Mouse (Mus musculus): ENCODE results near the gene Gm13030.
"Not testable (repeated sequence)": the region's sequence is repeated elsewhere in the genome, so short reads cannot be mapped to it uniquely, and the experiment has no call there.

The Gm13030 gene

DNA sequence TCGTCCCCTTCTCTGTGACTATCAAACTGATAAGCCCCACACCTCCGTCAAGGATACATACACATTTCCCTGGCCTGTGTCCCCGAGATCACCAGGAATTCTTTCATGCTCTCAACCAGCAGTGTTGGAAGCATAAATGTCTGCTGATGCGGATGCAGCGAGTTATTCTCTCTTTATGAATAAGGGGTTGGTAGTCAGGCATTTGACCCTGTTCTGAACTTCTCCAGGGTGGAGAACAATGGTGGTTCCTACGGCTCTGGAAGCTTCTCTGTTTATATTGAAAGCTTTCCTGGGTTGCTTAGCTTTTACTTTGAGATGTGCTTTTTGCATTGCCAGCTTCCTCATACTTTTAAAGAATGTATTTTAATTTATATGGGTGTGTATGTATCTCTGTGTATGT lies at the start of gene Gm13030:
Gm13030 (minus strand) TSS at position 101 of the 400 bp plus-strand sequence.
- no peak for DNase-seq

DNA sequence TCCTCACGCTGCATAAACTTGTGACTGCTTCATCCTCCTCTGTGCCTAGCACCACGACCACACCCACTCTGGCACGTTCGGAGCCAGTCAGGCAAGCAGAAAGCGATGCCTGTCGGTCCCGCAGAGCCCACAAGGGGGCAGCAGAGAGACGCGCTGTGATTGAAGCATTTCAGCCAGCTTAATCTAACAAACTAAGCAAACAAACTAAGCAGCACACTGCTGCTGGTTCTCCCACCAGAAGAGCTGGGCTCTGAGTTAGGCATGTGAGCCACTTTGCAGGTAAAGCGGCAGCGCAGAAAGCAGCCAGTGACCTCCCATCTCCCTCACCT lies 48.3 kb upstream of the Gm13030 start:
- peak; percentile 81 for DNase-seq

DNA sequence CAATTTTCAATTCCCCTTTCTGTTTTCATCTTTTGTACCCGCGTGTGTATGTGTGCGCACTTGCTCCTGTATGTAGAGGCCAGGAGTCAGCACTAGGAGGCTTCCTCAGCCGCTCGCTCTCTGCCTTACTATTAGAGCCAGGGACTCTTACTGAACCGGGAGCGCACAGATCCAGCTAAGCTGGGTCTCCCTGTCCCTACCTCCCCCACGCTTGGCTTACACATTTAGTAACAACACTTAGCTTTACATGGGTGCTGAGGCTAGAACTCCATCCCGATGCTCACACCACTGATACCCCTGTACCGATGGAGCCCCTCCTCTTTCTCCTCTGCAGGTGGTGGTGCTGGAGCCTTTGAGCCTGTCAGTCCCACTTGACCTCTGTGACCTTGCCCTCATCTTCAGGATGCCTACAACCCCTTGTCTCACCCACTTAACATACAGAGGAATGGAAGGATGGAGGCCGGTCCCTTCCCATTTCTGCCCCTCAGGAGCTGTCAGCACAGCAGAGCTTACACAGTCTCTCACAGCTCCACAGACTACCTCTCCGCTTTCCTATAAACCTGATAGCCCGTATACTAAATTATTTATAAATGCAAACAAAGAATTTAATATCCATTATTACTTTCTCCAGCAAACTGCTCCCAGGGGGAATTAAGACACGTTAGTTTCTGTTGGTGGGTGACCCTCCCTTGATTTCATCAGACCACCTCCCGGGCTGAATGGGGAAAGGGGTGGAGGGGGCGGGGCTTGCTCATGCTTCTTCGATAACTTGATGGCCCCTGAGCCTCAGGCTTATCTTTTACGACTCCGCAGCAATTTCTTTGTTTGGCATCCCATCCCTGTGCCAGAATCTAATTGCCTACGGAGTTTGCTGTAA lies 47.7 kb upstream of the Gm13030 start:
- no peak for DNase-seq

DNA sequence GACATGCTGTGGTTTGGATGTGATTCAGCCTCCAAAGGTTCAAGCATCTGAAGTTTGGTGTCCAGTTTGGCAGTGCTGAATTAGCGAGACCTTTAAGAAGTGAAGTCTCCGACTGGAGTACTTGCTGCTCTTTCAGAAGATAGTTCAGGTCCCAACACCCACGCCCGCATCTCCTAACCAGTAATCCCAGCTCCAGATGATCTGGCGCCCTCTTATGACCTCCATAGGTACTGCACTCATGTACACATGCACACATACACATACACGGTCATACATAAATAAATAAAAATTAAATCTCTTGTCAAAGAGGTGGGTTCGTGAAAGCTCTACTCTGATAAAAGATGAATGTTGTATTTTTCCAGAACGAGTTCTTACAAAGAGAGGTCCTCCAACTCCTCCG lies 43.5 kb upstream of the Gm13030 start:
- DNase-seq: no peak

DNA sequence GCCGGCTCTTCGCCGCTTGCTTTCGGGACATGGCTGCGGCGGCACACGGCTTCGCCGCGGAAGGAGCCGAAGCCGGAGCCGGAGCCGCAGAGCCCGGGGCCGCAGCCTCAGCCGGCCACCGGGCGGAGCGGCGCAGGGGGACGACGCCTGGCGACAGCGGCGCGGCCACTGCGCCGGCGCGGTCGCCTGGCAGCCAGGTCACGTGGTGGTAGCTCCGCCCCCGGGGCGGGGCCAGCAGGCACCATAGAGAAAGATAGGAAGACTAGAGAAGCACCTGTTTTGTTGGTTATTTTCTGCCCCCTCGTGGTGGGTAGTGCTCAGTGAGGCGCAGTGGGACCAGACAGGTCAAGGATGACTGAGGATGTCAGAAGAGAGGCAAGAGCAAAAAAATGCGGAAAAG lies 40.0 kb upstream of the Gm13030 start, which contains the start of gene Otud3:
Otud3 (minus strand) TSS at position 149 of the 400 bp plus-strand sequence.
- DNase-seq: peak; percentile 87 to 90

DNA sequence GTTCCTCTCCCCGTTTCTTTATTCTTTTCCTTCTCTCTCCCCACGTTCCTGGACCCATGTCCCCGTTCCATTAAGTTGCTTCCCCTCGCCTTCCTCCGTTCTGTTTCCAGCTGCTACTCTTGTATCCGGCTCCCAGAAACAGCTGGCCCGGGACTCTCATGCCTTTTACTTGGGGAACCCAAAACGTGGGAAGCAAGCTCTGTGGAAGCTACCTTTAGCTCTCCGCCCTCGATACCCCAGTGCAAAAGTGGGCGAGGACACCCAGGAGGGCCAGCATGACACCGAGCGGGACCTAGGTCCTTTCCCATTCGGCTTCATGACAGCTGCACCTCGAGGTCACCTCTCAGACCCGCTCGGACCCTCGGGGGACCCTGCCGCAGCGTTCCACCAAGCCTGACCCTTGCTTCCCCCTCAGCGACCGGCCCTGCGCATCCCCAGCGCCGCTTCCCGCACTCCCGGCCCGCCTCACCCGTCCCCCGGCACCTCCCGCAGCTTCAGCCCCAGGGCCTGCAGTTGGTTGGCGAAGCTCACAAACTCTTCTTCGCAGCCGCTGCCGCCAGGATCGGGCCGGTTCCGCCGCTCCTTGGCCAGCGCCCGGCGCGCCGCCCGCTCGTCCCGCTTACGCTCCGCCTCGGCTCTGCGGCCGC lies 39.5 kb upstream of the Gm13030 start:
- peak; percentile 14 to 21 for DNase-seq

DNA sequence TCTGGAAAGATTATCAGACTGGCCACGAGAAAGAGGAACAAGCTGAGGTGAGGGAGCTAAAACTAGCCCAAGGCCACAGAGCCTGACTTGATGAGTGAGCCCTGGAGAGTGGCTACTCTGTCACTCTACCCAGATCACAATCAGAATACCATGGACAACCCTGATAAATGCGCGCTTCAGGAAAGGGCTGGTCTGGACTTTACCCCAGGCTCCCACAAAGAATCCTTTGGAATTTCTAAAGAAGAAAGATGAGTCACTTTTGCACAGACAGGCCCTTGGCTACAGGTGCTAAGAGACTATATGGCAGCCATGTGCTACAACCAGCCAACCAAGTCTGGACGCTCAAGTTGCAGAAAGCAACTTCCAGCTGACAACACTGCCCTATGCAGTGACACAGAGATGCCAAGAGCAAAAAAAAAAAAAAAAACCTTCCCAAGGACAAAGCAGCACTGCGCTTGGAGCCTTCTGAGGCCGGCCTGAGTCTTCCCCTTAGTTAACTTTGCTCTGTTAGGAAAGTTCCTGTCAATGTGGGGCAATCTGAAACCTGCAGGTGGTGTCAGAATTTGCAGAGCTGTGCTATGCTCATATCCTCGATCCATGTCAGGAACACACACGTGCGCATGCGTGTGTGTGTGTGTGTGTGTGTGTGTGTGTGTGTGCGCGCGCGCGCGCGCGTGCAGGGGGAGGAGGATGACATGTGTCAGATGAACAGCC lies 32.0 kb upstream of the Gm13030 start:
- DNase-seq: no peak

DNA sequence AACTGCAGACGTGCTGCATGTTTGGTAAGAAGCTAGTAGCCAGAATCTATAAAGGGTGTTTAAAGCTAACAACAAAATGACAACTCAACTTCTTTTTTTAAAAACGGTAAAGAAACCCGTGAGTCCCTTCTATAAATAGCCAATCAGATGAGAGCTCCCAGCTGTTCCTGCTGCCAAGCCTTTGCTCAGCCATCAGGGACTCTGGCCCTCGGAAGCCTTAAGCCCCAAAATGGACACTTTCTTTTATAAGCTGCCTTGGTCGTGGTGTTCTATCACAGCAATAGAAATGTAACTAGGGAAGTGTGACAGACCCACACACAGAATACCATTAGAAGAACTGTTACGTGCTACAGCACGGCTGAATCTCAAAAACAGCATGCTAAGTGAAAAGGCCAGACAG lies 25.6 kb upstream of the Gm13030 start:
- no peak for DNase-seq

DNA sequence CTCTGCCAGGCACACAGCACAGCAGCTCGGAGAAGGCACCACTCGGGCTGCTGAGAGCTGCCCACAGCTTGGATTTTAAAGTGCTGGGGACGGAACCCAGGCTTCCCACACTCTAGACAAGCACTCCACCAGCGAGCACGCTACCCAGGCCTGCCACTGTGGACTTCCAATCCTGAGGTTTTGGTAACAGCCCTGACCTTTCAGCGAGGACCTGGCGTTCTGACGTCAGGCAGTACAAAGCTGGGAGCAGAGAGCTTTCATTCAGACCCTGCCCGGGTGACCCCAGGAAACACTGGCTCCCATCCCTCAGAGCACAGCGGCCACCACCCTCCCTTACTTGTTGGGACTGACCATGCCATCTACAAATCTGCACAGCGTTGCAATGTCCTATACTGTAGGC lies 20.0 kb upstream of the Gm13030 start:
- not testable (repeated sequence) for DNase-seq

DNA sequence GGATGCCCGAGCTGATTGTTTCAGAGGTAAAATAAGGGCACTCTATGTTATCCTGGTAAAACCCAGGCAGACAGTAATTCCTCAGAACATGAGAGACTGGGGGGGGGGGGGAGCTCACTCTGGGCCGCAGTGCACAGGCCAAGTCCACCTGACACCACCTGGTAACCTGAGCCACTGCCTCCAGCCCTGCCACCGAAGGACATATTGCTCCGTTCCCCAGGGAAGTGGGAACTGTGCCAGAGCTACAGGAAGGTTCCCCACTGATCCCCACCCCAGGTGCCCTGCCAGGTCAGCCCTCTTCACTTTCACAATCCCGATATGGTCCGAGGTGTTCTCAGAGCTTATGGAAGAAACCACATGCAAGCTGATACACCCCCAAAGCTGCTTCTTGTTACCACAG lies 18.9 kb upstream of the Gm13030 start:
- no peak for DNase-seq

DNA sequence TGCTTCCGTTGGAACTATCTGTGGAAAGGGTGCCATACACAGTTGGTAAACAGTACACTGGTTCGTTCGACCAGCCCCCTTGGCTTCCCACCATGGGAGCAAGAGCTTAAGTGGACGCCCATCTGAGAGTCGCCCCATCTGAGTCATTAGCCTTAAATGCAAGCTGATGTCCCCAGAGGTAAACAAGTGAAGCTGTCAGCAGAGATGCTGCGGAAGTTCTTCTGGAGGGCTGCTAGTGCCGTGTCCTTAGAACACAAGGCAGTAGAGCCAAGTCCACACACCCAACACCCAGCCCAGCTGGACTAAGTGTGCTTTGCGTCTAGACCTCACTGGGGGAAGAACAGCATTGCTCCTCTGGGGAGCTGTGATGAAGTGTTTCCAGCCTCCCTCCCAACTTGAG lies 15.9 kb upstream of the Gm13030 start:
- DNase-seq: no peak

DNA sequence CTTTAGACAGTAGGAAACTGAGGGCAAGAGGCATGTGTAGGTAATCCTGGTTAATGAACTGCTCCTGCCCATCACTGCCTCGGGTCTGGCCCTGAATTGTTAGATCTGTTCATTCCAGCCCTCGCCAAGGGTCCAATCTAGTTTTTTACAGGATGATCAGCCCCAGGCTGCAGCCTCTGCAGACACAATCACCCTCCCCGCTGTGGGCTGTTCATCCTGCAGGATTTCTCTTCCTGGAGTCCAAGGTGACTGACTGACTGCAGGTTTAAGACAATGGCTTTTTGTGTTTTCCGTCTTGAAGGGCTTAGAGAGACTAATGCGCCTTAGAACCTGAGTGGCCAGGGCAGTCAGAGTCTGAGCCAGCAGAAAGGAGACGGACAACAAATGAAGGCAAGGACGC lies 15.4 kb upstream of the Gm13030 start:
- DNase-seq: no peak

DNA sequence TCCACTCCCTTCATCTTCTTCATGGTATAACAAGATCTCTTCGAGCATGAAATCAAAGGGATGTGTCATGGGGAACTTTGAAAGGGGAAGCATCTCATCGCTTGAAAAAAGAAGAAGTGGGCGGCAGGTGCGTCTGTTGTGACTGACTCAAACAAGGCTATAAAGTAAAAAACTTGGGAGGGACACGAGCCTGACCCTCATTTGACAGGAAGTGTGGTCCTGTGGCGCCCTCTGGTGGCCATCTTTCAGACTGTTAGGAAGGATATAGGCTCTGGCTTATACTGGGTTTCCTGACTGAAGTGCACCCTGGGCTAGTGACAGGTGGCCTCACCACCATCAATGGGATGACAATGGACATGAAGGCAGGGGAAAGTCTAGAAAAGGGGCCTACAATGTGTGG lies 10.5 kb upstream of the Gm13030 start:
- DNase-seq: peak; percentile 35 to 38

DNA sequence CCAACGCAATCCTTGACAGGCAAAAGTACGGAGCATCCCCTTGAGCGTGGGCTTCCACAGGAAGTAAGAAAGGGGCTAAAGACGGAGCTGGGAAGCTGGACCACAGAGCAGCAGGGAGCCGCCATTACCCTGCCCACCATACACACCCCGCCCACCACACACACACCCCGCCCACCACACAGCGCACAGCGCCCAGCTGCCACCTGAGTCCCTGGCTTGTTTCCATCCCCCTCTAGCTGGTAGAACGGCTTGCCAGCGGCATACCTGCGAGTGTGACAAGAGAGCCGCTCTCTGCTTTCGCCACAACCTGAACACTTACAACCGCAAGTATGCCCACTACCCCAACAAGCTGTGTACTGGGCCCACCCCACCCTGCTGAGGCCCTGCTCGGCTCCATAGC lies 8.4 kb upstream of the Gm13030 start:
- no peak for DNase-seq

DNA sequence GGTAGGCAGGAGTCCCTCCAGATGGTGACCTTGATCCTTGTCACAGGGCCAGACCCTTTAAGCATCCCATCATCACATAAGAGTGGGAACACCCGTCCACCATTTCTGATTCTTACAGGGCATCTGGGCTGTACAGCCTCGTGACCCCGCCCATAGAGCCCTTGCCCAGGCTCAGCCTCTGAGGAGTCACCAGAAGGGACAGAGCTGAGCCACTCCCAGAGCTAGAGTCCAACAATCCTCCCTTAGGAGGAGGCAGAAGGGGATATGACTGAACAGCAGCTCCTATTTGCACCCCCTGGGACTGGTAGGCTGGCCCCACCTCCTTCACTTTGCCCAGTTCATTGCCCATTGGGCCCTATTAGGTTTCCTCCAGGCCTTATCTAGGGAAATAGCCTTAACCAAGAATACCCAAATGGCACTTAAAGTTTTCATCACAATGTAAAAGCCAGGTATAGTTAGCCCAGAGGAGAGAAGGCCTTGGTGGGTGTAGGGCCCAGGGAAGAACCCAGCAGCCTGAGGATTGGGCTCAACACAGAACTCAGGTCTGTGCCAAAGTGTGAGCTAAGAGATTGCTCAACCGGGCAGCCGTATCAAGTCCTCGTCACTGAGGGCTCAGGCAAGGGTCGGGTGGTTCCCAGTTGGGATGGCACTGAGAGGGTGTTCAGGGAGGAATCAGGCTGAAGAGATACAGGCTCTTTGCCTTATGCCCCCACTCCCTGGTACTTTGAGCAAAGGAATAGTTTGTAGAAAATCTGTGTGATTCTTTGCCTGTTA lies 7.2 kb upstream of the Gm13030 start:
- no peak for DNase-seq

DNA sequence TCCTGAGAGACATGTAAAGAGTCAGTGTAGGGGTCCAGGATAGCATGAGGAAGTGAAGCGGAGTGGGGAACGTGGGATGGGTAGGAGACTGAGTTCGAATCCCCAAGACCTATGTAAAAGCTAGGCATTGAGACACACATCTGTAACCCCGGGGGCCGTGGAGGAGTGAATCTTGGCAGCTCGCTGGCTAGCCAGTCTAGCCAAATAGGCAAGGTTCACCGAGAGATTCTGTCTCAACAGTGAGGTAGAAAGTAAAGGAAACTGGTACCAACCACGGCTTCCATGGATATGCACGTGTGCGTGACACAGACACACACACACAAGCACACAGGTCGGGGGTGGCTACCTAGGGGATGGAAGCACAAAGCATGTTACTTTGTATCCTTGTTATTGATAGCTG lies 6.0 kb upstream of the Gm13030 start:
- no peak for DNase-seq

DNA sequence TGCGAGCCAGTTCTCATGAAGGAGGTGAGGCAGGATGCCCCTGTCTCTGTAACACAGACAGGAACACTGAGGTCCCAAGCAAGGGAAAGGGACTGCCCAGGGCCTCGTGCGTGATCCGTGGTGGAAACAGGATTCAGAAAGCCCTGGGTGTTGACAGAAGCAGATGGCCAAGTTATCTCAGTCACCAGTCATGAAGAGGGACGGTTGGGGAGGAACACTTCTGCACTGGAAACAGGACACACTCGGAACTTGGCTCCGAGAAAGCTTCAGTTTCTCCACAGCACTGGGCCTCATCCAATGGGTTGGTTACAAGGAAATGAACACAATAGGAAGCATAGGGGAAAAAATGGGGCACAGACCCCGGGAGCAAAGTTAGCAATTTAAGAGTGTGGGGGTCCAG lies 5.0 kb upstream of the Gm13030 start:
- no peak for DNase-seq

DNA sequence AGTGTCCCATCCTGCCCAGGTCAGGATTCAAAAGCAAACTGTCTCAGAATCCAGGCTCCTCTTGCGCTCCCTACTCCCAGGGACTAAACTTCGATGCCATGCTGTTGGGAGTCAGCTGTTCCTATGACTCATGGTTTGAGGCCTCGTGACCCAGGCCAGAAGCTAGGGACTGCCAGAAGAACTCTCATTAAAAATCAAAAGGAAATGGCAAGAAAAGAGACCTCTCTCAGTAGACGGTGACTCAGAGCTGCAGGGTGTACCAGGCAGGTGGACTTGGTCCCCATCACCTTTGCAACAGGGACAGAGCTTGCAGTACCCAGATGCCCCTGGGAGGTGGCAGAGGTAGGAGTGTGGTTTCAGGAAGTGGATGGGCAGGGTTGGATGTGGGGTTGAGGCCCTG lies 4.0 kb upstream of the Gm13030 start, which contains the start of gene Pla2g2e:
Pla2g2e (plus strand) TSS at position 212 of the 400 bp plus-strand sequence.
- no peak for DNase-seq

DNA sequence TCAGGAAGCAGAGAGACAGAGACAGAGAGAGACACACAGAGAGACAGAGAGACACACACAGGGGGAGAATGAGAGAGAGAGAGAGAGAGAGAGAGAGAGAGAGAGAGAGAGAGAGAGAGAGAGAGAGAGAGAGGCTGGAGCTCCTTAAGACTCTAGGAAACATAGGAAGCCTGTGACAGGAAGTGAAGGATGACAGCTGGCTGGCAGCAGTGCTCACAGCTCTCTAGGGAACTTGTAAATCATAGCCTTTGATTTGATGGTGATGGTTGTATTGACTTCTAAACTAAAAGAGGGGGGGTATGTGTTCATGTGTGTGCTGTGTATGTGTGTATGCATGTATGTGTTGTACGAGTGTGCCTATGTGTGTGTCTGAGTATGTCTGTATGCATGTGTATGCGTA lies 2.2 kb upstream of the Gm13030 start:
- DNase-seq: no peak

DNA sequence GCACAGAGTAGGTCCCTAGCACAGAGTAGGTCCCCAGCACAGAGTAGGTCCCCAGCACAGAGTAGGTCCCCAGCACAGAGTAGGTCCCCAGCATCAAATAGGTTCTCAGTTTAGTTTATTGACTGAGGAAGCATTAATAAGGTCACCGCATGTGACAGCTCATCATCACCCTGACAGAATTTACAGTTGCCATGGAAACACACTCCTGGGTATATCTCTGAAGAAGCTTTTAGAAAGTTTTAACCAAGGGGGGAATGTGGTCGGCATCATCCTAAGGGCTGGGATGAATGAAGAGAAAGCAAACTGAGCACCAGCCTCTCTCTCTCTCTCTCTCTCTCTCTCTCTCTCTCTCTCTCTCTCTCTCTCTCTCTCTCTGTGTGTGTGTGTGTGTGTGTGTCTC lies 1.5 kb upstream of the Gm13030 start:
- DNase-seq: not testable (repeated sequence)

DNA sequence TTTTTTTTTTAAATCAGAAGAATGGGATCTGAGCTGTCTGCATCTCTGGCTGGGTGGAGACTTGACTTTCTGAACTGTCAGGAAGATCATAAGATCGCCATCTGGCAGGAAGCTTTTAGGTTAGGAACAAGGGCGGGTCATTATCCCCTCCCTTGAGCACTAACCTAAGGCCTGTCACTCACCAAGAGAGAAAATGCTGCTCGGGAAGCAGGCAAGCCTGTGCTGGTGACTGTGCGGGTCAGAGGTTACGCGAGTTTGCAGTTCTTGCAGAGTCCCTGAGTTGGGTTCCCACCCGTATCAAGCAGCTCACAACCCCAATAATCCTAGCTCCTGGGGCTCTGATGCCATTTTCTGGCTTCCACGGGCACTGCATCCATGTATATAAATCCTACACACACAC lies 5.1 kb downstream of the Gm13030 start:
- DNase-seq: no peak

DNA sequence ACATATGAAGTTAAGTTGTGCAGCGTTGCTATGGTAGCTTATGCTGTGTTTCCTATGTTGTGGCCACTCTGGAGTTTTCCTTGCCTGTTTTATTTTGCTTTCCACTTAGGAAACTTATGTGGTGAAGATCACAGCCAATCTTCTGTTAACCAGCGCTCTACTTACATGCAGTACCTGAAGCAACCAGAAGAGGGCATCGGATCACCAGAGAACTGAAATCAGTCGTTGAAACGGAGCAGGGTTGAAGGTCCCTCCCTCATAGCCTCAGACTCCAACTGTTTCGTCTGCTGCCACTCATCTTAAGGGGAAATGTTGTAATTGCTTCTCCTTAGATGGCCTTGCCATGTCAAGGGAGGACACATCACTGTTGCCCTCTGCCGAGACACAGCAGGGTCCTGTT lies 7.4 kb downstream of the Gm13030 start:
- peak in 1 of 2 experiments; percentile 30 for DNase-seq

DNA sequence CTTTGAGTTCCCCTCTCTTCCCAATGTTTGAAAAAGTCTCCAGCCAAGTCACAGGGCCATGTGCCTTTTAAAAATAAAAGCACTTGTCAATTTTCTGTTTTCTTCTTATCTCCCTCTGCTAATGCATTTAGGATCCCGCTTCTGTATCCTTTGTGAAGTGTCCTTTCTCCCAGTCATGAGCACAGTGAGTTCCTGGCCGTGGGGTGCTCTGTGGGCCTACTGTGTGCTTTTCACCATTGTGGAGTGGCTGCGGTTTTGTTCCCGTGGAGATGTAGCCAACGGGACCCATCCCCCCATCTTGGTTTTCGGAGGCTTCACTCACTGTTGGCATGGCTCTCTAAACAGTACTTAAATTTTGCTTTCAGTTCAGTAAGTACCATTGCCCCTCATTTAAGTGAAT lies 7.8 kb downstream of the Gm13030 start:
- no peak for DNase-seq
